Mouse (Mus musculus) Patski (cell line): Measurements from ENCODE around the gene Tars2. TPM values are rescaled to one million over a fixed set of nuclear protein-coding genes. Genes with fewer than 3 reads are reported as not detected.

Experiments
- ATAC-seq: fragments of 100-300 bp; one replicate; pipeline ENCODE4 v1.8.0; 2021
- CTCF ChIA-PET: fragments of 350-600 bp; sonication (Branson Sonifier 250); formaldehyde crosslinking; loops from one replicate; lab custom pipeline; 2022; ENCODE audit warnings: inconsistent platforms; lab: Charles Lee
- POLR2A ChIA-PET: fragments of 350-600 bp; sonication (Branson Sonifier 250); formaldehyde crosslinking; loops from one replicate; lab custom pipeline; 2022; ENCODE audit warnings: antibody characterized with exemption, inconsistent platforms; lab: Charles Lee
- DNase-seq: peaks from one replicate; pipeline ENCODE4 v3.0.0-alpha.2; 2011; ENCODE audit warnings: low read depth, low spot score
- H3K27me3 ChIP-seq: fragments of 371-371 bp; one replicate; pipeline ENCODE4 v1.5.1; 2021
- CTCF ChIP-seq: fragments of 100-300 bp; IDR thresholded peaks from one replicate; pipeline ENCODE4 v1.5.1; 2021
- in situ Hi-C: fragments of 300-500 bp; cut with MboI; formaldehyde crosslinking; loops from 3 replicates; pipeline ENCODE4 v1.11.1; 2018; ENCODE audit warnings: low pct_unique_long_range_greater_than_20kb, mixed read lengths
- polyA plus RNA-seq: library from polyadenylated mRNA; unstranded; gene quantifications from one replicate; pipeline ENCODE4 v1.2.3, GENCODE M21; 2021

Gene Tars2
- polyA plus RNA-seq, 1 experiment from 2014 or later, result 58.1 TPM

DNA sequence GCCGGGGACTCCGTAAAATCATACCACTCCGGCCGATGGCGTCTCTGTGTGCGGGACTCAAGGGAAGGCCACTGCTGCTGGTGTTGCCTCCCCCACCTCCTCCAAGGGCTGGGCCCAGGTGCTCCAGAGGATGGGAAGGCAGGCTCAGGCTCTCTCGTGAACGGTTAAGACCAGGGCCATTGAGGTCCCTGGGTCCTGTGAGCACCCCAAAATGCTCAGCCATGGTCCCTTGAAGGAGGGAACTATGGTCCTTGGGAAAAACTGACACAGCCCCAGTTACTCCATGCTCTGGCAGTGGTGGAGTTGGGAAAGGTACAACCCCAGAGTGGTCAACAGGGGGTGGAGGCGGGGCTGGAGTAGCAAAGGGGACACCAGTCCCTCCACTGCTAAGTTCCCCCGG lies 3.8 kb upstream of the Tars2 start:
- in situ Hi-C loops, result no loop called here
- POLR2A ChIA-PET, result no interaction called here
- ATAC-seq (no peak), DNase-seq (no peak)
- no peaks in the 10 kb centered on the region for H3K27me3 ChIP-seq
- CTCF ChIA-PET, result no interaction called here
- TF ChIP-seq CTCF, result no peak

DNA sequence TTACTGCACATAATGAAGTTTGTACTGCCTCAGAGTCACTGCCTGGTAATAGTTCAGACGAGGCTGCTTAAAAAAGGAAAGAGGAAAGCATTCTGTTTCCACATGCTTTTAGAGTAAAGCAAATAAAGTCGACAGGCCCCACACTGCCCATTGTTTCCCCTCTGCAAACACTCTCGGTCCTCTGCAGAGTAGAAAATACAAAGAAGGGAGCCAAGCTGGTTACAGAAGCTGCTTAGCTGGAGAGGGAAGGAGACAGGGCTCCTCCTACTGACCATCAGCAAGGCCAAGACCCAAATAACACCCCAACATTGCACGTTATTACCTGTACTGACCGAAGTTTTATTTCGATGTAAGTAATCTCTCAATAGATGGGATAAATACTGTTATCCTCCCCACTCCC lies 3.0 kb upstream of the Tars2 start:
- no peak for TF ChIP-seq CTCF
- H3K27me3 ChIP-seq, result no peaks in the 10 kb centered on the region
- DNase-seq (no peak), ATAC-seq (no peak)
- CTCF ChIA-PET, result no interaction called here
- in situ Hi-C loops, result no loop called here
- POLR2A ChIA-PET, result no interaction called here

GRCm38 (mm10) chr3:95761771-95762170 lies 1.8 kb upstream of the Tars2 start:
- ATAC-seq (no peak), DNase-seq (no peak)
- in situ Hi-C loops, result no loop called here
- TF ChIP-seq CTCF, result no peak
- no peaks in the 10 kb centered on the region for H3K27me3 ChIP-seq
- CTCF ChIA-PET, result interaction anchor here (0.8 to 1.2 kb wide), 3 partner anchors 9 to 129 kb away, joined by 3 read pairs; no protein-coding TSS in a partner anchor
- POLR2A ChIA-PET, result no interaction called here

DNA sequence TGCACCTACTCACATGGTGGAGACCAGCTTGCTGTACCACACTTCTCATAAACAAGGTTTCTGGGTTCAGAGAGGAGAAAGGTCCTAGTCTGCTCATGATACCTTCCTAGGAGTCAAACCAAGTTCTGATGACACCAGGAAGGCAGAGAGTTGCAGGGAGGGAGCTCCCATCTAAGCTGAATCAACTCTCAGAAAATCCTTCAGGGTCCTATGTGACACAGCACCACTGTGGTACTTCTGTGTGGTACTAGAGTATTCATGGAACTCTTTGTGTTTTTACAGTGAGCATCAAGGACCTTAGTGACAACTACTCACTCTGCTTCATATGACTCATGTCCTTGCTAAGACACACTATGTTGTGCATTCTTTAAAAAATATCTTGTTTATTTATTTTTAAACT lies 650 bp upstream of the Tars2 start:
- CTCF ChIA-PET, result interaction anchor here (0.8 to 1.0 kb wide), 2 partner anchors 12 to 128 kb away, joined by 3 to 5 read pairs; no protein-coding TSS in a partner anchor
- DNase-seq (no peak), ATAC-seq (no peak)
- no peaks in the 10 kb centered on the region for H3K27me3 ChIP-seq
- POLR2A ChIA-PET, result interaction anchor here (0.6 kb wide), 1 partner anchor 74 kb away, joined by 3 read pairs; no protein-coding TSS in a partner anchor
- in situ Hi-C loops, result no loop called here
- TF ChIP-seq CTCF, result no peak

- H3K27me3 ChIP-seq, result no peaks in the 10 kb centered on the region
- TF ChIP-seq CTCF, result no peak
- in situ Hi-C loops, result no loop called here
- DNase-seq (no peak), ATAC-seq (no peak)
- POLR2A ChIA-PET, result no interaction called here
- CTCF ChIA-PET, result no interaction called here
These were observed 1.4 kb downstream of the Tars2 start for GRCm38 (mm10) chr3:95758467-95759218.

DNA sequence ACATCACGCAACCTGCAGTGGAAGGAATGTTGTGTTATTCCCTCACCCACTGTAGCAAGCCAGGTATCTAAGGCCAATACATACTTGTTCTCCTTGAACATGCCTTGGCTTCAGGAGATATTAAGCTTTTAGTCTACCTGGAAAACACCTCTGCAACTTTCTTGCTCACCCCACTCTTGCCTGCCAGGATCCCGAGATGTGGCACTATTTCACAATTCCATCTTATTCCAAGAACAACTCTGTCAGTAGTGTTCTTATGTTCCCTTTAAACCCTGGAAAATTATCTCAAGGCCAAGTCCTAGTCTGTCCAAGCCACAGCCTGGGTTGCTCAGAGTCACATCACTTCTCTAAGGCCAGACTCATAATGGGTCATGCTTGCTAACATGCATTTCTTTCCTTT lies 3.2 kb downstream of the Tars2 start:
- no peak for DNase-seq
- H3K27me3 ChIP-seq, result no peaks in the 10 kb centered on the region
- ATAC-seq, result no peak
- TF ChIP-seq CTCF, result no peak
- CTCF ChIA-PET, result interaction anchor here (1.2 kb wide), 1 partner anchor 10 kb away, joined by 3 read pairs; no protein-coding TSS in a partner anchor
- in situ Hi-C loops, result no loop called here
- POLR2A ChIA-PET, result no interaction called here

- DNase-seq (peak; percentile 94), ATAC-seq (peak; percentile 95)
- ChIA-PET POLR2A (interaction anchor here (0.6 to 2.2 kb wide), 5 partner anchors 19 to 67 kb away, joined by 3 to 6 read pairs (median 4); partner anchors contain the start of gene Adamtsl4), CTCF (no interaction called here)
- no peak for TF ChIP-seq CTCF
- in situ Hi-C loops, result no loop called here
- no peaks in the 10 kb centered on the region for H3K27me3 ChIP-seq
These were observed 5.4 kb downstream of the Tars2 start for GRCm38 (mm10) chr3:95754345-95755206.

DNA sequence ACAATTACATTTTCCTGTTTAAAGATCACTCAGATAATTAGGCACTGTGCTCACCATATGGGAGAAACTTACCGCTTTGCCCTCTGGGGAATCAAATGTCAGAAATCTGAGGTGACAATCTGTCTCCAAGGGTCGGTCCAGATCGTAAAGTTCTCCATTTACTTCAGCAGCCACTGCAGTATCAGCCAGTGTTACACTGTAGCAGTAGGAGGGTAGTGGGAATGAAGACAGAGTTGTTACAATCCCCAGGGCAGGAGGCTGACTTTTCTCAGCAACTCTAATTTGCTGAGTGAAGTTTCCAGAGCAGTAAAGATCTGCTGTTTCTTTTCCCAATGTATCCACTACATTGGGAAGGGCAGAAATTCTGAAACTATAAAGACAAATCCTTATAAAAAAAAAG lies 7.1 kb downstream of the Tars2 start:
- CTCF ChIA-PET, result no interaction called here
- no peaks in the 10 kb centered on the region for H3K27me3 ChIP-seq
- TF ChIP-seq CTCF, result no peak
- in situ Hi-C loops, result no loop called here
- POLR2A ChIA-PET, result no interaction called here
- ATAC-seq (no peak), DNase-seq (no peak)

GRCm38 (mm10) chr3:95740406-95740805 lies 19.6 kb downstream of the Tars2 start:
- in situ Hi-C loops, result no loop called here
- ATAC-seq (no peak), DNase-seq (no peak)
- no peak for TF ChIP-seq CTCF
- no peaks in the 10 kb centered on the region for H3K27me3 ChIP-seq
- ChIA-PET CTCF (interaction anchor here (2.1 kb wide), 1 partner anchor 10 kb away, joined by 10 read pairs; no protein-coding TSS in a partner anchor), POLR2A (no interaction called here)

GRCm38 (mm10) chr3:95739353-95740104 lies 20.5 kb downstream of the Tars2 start, which contains the start of gene Ecm1:
Ecm1 (minus strand) TSS chr3:95739569.
- ATAC-seq, result peak; percentile 73
- ChIA-PET CTCF (interaction anchor here (1.2 to 2.1 kb wide), 4 partner anchors 11 to 64 kb away, joined by 3 to 10 read pairs (median 4); no protein-coding TSS in a partner anchor), POLR2A (no interaction called here)
- H3K27me3 ChIP-seq, result no peaks in the 10 kb centered on the region
- no peak for DNase-seq
- in situ Hi-C loops, result no loop called here
- no peak for TF ChIP-seq CTCF
